10 mouse cellular contexts compared by ENCODE assay signal in genomic region chr17:17749371-17749770, GRCm38 (mm10). TPM values are rescaled to one million over a fixed set of nuclear protein-coding genes. Genes with fewer than 3 reads are reported as not detected.
DNase-seq lines count a peak whose midpoint lies in the region; ATAC-seq and TF ChIP-seq lines count a peak whose summit lies in the region.
"Not testable (repeated sequence)": the region's sequence is repeated elsewhere in the genome, so short reads cannot be mapped to it uniquely, and the experiment has no call there.
"Had no signal": no experiment of that assay in that cellular context is flagged by ENCODE, and none has a peak within 500 bp of the region (broad histone marks: within the 10 kb centered on the region; RNA-seq: fewer than 3 reads in every experiment).

No protein-coding gene starts in this region.

- not testable (repeated sequence) for H3K9me3 ChIP-seq in forebrain, embryonic 13.5 days (replicated peaks); liver, embryonic 14.5 days (ENCODE audit: control insufficient read depth, low read length)

- DNase-seq in MEL-GATA-1-ER (ENCODE audit: extremely low read depth, low read depth), result peak; percentile 17
- DNase-seq in cerebellum, adult 11 months, result peak; percentile 31
- DNase-seq in heart, postnatal 14 days, result peak; percentile 16 to 43
- DNase-seq in layer of hippocampus, adult 11-12 months (ENCODE audit: low spot score), result peak; percentile 63
- DNase-seq in liver, embryonic 14.5 days (ENCODE audit: low read depth in 3 of 3, low spot score in 3 of 3), result not testable (repeated sequence)
- DNase-seq in ovary, postnatal 14 days (ENCODE audit: low spot score), result peak; percentile 23
- peak; percentile 31 for DNase-seq in thymus, postnatal 25 days

- TF ChIP-seq CTCF in liver, embryonic 14.5 days (IDR thresholded peaks at IDR 0.05; ENCODE audit: low read depth), result peak; percentile 57

- H3K36me3 ChIP-seq in forebrain, embryonic 13.5 days (ENCODE audit: poor library complexity, severe bottlenecking); liver, embryonic 14.5 days (replicated peaks; ENCODE audit: control insufficient read depth, insufficient read depth, low read depth): not testable (repeated sequence)

- not testable (repeated sequence) for TF ChIP-seq EP300 in liver, embryonic 14.5 days (IDR thresholded peaks at IDR 0.05; ENCODE audit: low read depth)

- H3K4me3 ChIP-seq in forebrain, embryonic 13.5 days; liver, embryonic 14.5 days (ENCODE audit: insufficient read depth in 1 of 2, low read depth in 2 of 2, low read length in 2 of 2): not testable (repeated sequence)

- not testable (repeated sequence) for H3K27ac ChIP-seq in forebrain, embryonic 13.5 days; liver, embryonic 14.5 days

- H3K27me3 ChIP-seq in forebrain, embryonic 13.5 days; liver, embryonic 14.5 days (ENCODE audit: control insufficient read depth, insufficient read depth, low read length): not testable (repeated sequence)

- intact Hi-C loops in heart, postnatal 14 days (cut with DNase I), result loop anchor here (5.0 kb wide), 1 partner anchor 357 kb away; no protein-coding TSS in a partner anchor

- H3K9ac ChIP-seq in forebrain, embryonic 13.5 days; liver, embryonic 14.5 days (replicated peaks): not testable (repeated sequence)

- 14% methylated on average over 4 of the region's 4 CpGs for WGBS in forebrain, embryonic 13.5 days
- 3% methylated on average over 4 of the region's 4 CpGs for WGBS in liver, embryonic 14.5 days (ENCODE audit: insufficient replicate concordance)

- H3K4me2 ChIP-seq in forebrain, embryonic 13.5 days; liver, embryonic 14.5 days (ENCODE audit: low read depth): not testable (repeated sequence)

- H3K4me1 ChIP-seq in forebrain, embryonic 13.5 days; liver, embryonic 14.5 days (replicated peaks; ENCODE audit: control insufficient read depth in 2 of 2, insufficient read depth in 2 of 2, low read length in 1 of 2): not testable (repeated sequence)

- peak; percentile 36; the same call in 1 of the 2 replicates for ATAC-seq in forebrain, embryonic 13.5 days
- not testable (repeated sequence) for ATAC-seq in liver, embryonic 14.5 days (ENCODE audit: insufficient read depth)

RNA-seq across cellular contexts. Expression of gene Vmn2r90, which starts 45.8 kb away (rescaled TPM):
- not detected in 2 replicates for polyA plus RNA-seq in forebrain, embryonic 13.5 days (2015; fragmentation: Nextera tagmentation; extraction: Ambion mirVana)
- not detected for total RNA-seq in heart, postnatal 14 days (2021)
- not detected in 2 replicates for polyA plus RNA-seq in liver, embryonic 14.5 days (2012; rRNA removed)
- polyA plus RNA-seq in liver, embryonic 14.5 days (2014; fragmentation: Nextera tagmentation; extraction: Ambion mirVana), result not detected in 2 replicates
- polyA plus RNA-seq: kidney, embryonic 16.5 days; neural tube, embryonic 13.5 days had no signal
